Mouse (Mus musculus): ENCODE measurements at regions not wholly inside any gene's neighbourhood (a gene's known extent, or its start where the extent isn't known, plus 50 kb on each side); places are given as distances from the start of the nearest gene placed in this dataset.
"Not testable (repeated sequence)": the region's sequence is repeated elsewhere in the genome, so short reads cannot be mapped to it uniquely, and the experiment has no call there.

DNA sequence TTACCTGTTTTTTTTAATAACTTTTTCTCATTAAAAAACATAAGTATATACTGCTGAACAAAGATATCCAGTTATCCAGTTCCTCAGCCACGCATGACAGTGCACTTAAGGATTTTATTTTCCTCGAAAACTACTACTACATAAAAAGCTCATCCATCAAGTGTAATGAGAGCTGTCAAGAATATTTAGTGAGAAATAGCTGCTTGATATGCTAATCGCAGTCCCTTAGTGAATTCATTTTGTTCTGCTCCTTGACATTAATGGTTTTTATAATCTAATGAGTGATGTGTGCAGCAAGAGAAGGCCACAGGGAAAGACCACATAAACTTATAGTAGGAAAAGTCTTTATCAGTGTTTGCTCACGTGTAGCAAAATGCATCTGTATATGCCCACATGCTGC lies 754.0 kb upstream of the Slc39a10 start:
- no peak for DNase-seq (ENCODE audit: low read depth, low spot score)

DNA sequence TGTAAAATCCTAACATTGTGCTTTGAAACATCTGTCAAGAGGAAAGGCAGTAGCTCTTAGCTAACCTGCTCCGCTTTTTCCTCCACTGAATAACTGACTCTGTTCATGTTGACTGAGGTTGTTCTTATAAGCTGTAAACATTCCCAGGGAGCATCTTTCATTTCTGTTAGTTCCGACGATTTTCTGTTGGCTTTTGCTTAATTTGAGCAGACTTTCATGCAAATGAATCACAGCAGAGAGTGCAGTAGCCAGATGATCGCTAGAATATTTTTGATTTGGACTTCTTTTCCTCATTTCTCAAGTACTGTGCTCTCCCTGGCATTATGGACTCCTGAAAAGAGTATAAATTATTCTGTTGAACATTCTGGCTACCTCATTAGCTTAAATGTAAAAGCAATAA lies 713.9 kb upstream of the Slc39a10 start:
- DNase-seq (ENCODE audit: low read depth, low spot score): no peak

DNA sequence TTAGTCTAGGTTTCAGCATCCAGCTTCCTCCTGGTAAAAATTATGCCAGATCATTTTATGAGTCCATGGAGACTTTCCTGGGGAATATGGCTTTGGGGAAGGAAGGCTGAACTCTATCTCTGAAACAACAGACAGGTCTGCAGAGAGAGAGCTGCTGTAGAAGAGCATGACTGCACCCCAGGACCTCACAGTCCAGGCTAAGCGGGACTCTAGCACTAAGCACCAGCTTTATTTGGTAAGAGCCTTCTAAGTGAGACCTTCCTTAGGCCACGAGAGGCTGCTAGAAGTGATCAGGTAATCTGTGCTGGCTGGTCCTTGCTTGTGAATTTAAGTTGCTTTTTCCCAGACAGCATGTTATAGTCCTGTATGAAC lies 711.3 kb upstream of the Slc39a10 start:
- DNase-seq (ENCODE audit: low read depth, low spot score): no peak

DNA sequence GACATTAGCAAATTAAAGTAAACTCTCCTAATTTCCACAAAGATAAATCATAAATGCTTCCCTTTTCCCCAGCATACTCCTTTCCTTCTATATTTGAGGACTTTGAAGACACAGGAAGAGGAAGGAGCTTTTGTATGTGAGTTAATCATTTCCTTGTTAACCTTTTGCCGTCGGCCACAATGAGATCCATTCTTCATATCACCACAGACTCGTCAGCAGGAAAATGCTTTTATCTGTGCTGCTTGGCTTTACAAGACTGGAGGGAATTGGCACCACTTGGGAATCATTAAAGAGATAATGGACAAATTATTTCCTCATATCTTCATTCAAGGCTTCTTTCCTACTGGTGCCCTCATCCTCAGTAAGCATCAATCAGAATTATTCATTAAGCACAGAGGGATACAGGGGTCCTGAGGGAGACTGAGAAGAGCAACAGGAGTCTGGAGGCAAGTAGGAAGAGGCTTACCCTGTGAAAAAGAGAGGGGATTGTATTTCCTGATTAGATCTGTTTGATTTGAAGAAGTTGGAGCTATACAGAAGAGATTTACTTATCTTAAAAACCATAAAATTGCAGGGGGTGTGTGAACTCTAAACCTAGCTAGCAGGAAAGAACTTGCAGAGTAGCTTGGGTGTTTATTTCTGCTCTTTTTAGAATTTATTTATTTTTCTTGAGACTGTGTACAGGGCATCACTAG lies 710.8 kb upstream of the Slc39a10 start:
- no peak for DNase-seq (ENCODE audit: low read depth, low spot score)

DNA sequence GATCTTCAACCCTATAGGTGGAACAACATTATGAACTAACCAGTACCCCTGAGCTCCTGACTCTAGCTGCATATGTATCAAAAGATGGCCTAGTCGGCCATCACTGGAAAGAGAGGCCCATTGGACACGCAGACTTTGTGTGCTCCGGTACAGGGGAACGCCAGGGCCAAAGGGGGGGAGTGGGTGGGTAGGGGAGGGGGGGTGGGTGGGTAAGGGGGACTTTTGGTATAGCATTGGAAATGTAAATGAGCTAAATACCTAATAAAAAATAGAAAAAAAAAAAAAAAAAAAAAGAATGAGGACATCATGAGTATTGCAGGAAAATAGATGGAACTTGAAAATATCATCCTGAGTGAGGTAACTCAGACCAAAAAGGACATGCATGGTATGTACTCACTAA lies 701.0 kb upstream of the Slc39a10 start:
- not testable (repeated sequence) for DNase-seq (ENCODE audit: low read depth, low spot score)

DNA sequence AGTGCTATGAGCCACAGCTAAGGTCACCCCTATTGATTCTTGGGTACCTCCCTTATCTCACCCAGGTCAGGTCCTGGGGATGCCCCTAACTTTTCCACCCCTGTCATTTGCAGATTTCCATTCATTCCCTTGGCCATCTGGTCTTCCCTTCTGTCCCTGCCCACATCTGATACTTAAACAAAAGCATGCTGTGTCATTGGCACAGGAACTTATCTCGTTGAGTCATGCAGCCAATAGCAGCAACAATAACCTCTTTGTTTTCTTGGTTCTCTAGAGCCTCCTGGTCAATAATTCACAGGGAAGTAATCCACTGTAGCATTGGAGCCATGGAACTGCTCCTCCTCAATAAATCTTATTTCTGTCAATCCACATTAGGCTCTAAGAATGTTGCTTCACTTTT lies 653.0 kb upstream of the Slc39a10 start:
- DNase-seq (ENCODE audit: low read depth, low spot score): no peak

DNA sequence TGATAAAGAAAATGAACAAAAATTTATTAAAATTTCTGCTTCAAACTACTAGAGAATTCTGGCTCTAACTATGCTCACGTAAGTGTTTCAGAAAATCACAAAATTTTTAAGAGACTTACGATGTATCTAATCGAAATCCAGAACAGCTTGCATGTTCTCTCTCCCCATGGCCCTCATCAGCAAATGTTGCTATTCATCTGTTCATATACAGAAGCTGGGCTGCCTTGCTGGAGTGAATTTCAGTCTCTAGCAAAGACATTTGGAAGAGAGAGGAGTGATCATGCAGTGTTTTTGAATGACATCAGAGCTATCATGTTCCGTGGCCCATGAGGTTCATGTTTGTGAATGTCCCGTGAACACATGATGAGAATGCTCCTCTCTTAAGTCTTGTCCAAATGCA lies 618.8 kb upstream of the Slc39a10 start:
- DNase-seq (ENCODE audit: low read depth, low spot score): no peak

DNA sequence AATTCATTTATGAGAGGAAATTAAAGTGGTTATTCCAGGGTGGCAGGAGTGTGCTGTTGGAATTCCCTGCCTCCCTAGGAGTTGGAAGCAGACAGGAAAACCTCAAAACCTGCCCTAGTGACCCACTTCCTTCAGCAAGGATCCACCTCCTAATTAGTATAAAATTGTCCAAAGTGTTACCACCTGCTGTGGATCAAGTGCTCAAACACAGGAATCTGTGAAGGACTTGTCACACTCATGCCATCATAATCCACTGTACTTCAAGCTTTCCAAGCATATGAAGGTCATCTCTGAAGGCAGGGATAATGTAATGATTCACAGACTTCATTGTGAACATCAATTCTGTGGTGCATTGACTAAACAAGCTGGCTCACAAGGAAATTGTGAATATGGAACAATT lies 615.1 kb upstream of the Slc39a10 start:
- DNase-seq (ENCODE audit: low read depth, low spot score): no peak

DNA sequence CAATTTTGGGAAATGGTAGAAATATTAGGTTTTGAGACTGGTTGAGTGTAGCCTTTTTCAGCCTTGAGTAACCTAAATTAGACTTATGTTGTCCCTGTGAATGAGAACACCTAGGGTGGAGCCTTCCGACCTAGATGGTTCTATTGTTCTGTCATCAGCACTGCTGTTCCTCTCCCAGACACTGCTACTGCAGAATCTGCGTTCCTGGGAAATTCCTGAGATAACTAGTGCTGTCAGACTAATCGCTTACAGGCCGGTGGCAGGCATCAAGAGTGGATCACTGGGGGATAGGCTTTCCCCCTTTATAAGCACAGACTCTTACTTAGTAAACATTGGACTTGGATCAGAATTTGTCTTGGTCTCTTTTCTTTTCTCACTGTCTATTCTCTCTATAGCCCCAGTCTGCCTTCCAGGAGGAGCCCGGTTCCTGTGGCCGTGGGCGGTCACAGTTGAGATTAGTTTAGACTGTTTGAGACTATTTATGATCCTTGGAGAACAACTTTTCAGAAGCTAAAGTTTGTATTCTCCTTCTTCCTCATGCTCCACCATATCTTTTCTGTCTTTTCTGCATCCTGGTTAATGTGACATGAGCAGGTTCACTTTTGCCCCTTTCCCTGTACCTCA lies 596.0 kb upstream of the Slc39a10 start:
- DNase-seq (ENCODE audit: low read depth, low spot score): no peak

DNA sequence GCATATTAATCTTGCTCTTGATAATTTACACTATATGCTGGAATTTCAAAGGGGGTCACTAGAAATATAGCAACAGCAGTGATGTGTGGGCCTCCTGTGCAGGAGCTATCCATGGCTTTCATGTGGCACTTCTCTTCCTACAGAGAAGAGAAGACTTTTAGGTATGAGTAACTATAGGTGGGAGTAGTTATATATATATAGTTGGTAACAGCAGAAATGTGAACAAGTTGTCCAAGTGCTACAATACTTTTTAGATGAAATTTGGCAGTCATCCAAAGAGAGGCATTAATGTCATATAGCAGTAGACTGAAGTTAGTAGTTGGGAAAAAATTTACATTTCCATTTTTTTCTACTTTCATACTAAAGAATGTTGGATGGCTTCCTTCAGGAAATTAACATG lies 593.4 kb upstream of the Slc39a10 start:
- DNase-seq (ENCODE audit: low read depth, low spot score): no peak

DNA sequence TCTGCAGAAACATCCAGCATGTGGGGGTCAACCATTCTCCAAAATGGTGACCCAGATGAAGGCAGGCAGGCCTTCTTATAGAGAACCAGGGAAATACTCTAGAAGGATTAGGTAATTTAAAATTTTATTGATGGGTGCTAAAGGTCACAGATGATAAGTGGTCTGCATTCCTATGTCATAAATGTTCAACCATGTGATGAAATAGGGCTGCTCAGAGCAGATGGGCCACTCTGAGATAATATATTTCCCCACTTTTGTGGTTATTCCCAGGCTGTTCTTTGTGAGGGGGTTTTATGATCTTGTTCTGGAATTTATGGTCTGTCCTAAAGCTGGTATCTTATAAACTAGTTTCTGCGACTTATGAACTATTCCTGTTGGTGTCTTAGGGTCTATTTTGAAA lies 586.4 kb upstream of the Slc39a10 start:
- no peak for DNase-seq (ENCODE audit: low read depth, low spot score)

DNA sequence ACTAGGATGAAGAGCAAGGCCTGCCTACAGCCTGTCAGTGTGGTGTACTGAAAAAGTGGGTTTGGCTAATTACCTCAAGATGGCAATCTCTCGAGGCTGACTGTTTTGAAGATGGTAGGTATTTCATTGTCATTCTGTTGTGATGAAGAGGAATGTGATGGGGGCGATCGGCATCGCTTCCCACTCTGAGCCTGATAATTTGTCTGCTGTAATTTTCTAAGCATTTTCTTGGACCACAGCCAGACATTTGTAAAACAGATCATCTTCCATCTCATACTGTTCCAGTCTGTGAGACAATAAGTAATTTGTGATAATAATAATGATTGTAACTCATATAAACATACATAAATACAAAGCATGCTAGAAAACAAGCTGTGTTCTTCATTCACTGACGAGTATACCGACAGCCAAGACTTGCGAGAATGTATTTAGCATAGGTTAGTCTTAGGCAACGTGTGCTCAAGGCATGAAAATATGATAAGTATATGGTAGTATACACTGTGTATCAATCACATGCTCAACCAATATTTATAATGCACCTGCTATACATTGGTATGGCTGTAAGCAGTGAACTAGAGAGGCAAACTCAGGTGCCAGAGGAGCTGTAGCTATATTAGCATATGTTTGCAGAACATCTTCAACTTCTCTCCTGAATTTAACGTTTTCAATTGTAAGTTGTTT lies 574.1 kb upstream of the Slc39a10 start:
- DNase-seq (ENCODE audit: low read depth, low spot score): no peak

DNA sequence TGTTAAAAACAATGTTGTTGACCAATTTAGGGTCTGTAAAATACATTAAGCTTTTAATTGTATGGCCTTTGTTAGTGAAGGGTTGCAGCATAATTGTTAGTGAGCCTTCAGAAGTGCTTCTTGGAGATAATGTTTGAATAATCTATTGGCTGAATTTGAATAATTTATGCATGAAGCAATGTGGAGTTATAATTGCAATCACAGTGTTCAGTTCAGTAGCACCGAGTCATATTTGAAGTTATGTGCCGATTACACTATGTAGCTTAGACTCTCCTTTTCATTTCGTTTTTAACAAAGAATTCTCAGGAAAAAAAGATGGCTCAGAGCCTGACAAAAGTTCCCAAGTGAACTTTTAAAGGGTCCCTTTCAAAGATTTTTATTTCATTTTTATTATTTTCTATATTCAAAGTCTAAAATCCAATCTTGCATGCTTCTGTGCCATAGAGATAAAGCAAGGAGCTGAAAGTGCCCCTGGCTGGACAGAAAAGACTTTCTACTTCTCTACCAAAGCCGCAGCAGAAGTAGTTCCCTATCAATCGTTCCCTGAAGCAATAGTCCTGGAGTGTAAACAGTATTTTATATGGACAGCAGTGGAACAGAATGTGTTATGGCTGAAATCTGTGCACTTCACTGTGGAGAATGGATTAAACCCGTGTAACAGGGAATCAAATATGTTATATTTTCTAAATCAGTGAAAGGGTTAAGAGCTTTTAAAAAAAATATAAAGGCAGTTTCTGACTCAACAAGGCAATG lies 556.3 kb upstream of the Slc39a10 start:
- DNase-seq (ENCODE audit: low read depth, low spot score): no peak

DNA sequence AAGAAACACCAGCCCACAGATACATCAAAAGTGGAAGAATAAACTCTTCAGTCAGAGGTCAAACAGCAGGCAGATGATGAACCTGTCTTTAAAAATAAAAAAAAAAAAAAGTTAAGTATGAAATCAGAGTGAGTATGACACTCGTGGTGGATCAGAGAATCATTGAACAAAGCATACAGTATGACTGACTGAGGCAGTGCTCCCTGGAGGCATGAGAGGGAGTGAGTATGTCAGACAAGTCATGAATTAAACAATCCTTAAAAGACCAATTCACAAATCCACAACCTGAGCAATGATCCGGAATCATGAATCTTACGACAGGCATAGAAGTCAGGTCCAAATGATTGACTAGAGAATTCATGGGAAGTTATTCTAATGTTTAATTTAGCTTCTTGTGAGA lies 555.4 kb upstream of the Slc39a10 start:
- no peak for DNase-seq (ENCODE audit: low read depth, low spot score)

DNA sequence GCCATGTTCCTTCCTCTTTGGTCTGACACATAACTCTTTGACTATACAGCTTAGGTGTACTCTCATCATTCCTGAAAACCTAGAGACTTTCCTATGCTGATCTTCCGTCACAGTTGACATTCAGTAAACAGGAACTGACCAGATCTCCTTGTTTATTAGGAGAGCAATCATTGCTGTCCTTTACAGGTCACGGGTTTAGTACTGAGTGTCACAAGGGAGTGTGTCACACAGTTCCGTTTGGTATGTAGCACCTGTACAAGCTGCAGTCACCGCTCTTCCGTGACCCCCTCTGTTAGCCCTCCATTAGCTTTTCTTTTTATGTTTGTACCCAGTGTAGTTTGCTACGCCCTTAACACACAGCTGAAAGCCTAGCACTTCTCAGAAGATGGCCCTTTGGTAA lies 553.4 kb upstream of the Slc39a10 start:
- no peak for DNase-seq (ENCODE audit: low read depth, low spot score)

DNA sequence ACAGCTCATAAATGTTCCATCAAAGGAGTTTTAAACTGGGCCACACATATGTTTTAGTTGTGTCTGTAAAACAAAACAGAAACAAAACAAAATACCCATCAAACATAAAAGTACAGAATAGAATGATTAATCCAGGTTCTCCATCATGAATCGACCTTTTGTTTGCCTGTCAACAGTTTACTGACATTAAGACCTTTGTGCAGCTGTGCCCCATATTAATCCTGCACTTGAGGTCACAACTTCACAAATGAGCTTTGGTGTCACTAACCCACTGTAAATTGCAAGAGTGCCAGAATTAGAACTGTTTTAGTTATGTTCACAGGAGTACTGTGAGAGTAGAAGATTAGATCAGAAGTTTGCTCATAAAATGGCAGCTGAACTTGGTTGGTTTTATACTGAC lies 540.2 kb upstream of the Slc39a10 start:
- no peak for DNase-seq (ENCODE audit: low read depth, low spot score)

DNA sequence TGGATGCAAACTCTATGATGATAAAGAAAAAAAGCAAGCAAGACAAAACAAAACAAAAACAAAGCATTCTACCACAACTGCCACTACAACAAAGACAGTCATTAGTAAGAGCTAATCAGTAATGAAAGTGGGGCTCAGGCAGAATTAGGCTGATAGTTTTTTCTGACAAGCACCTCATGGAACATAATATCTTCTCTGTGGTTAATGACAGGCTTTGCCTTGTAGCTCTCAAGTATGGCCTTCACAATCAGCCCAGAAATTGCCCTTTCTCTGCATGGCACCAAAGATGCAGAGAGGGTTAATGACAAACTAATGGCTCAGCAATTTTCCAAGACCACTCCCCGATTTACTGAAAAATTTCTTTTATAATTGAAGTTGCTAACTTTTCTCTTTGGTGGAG lies 512.5 kb upstream of the Slc39a10 start:
- no peak for DNase-seq (ENCODE audit: low read depth, low spot score)

DNA sequence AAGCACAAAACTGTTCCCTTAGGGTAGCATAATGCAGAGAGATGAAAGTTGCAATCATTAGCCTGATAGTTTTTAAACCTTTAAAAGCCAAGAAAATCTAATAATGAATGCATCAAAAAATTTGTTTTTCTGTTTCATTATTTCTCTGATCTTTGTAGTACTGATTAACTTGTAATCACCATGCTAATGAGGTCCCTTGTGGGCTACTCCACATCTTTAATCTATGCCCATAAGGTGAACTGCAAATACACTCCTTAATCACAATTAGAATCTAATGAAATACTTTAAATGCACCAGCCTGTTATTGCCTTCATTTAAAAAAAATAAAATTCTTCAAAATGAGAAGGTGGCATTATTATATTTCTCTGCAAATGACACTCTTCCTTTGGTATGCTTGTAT lies 493.9 kb upstream of the Slc39a10 start:
- DNase-seq (ENCODE audit: low read depth, low spot score): no peak

DNA sequence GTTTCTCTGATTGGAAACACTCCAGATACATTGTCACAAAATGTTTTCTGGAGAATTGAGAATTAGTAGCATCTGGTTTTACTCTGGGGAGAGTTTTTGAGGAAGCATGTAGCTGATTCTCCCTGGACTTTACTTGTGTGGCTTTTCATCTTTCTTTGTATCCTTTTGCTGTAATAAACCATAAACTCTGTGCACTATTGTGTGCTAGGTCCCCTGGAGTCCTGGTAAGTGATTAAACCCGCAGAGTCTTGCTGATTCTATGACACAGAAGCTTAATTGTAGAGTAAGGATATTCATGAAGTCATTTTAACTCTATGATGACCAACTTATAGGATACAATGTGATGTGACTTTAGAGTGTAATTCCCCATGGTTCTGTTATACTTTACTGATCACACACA lies 486.1 kb upstream of the Slc39a10 start:
- no peak for DNase-seq (ENCODE audit: low read depth, low spot score)

DNA sequence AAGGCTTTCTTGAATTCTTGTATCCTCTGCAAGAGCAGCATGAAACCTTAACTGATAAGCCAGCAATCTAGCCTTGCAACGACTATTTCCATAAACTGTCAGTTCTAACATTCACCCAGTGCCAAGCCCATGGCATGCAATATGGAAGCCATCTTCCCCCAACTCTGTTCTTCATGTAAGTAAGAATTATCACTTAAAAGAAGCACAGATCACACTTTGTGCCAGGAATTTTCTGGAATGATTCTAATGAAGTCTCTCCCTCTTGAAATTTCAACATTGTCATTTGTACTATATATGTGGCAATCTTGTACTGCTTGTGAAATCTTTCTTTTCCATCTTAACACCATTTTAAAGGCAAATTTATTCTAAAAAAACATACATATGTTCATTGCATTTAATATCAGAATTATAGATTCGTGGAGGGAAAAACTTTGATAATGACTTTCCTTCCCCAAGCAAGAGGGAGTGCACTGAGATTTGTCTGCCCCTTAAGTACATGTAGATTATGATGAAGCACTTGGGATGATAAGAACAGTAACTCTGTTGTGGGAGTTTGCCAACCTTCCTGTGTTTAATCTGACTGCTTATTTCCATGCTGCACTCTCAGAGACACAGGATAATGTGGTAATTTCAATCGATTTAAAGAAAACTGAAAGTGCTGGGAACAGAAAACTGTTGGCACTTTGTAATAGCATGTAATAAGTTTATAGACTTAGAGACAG lies 447.2 kb upstream of the Slc39a10 start:
- no peak for DNase-seq (ENCODE audit: low read depth, low spot score)

DNA sequence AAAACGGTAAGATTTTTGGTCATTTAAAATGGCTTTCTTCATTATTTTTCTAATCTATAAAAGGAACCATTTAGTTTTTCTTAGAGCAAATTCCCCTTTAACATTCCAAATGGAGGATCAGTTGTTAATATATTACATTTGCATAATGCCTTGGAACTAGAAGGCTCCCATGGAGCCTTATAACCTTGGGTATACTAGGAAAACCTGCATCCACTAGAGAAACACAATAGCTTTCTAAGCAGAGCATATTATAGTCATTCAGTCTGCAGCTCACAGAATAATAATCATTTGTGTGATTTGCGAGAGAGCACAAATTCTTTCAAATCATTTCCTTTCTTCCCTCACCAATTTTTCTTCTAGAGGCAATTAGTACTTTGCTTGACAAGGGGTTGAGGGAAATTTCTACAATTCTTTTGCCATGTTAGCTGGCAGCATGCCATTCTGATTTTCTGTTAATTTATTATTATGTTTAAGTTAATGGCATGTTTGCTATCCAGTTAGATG lies 418.0 kb upstream of the Slc39a10 start:
- DNase-seq (ENCODE audit: low read depth, low spot score): no peak

DNA sequence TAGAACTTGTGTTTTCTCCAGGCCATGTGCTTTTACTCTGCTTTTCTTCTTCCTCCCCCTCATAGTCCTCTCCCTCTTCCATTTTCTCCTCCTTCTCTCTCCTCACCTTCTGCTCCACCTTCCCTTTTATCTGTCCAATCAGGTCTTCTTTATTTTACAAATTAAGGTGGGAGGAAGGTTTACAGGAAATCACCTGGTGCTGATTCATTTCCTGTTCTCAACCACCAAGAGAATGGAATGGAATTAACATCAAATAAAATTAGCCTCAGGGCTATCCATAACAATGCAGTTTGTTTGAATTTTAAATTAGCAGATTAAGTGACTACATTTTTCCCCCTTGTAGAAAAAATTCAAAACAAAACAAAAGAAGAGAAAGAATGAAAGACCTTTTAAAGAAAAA lies 414.3 kb upstream of the Slc39a10 start:
- DNase-seq (ENCODE audit: low read depth, low spot score): no peak

All from CD4-positive helper T cell, adult 2 months (primary cell).